Mouse (Mus musculus): ENCODE data around the gene Gm20458. TPM values are rescaled to one million over a fixed set of nuclear protein-coding genes. Genes with fewer than 3 reads are reported as not detected.

Gene Gm20458
- polyA plus RNA-seq, 1 experiment from 2014 or later, result 5.5 TPM

DNA sequence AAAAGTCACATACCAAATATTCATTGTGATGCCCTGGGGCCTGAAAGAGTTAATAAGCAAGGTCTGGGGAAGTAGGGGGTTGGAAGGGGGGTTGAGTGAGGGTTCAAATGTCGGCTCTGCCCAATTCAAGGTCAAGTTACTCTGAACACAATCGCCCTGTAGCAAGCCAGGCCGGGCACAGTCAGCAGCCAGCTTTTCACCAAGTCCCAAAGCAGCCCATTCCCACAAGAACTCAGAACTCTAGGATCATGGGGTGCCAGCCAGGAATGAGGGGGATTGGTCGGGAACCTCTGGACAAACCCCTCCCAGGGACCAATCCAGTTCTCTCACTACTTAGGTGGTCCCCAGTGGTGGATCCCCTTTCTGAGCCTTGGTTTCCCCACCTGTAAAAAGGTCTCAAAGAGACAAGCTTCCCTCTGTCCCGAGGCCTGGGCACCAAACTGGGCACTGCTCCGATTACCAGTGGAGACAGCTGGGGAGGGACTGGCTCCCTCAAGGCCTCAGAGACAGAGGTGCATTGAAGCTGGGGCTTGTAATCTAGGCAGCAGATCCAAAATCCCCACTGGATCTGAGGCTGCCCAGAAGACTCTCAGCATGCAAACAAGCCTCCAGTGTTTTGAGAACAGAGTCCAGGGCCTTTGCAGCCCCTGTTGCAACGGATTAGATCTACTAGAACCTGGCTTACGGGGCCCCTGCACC is 24.4 kb upstream of the Gm20458 start:
- H3K4me3 ChIP-seq, result no peak overlapping the region
- peak overlapping the region; percentile 33 for H3K4me2 ChIP-seq (replicated peaks)
- H3K27ac ChIP-seq, result peak overlapping the region; percentile 63
- H3K36me3 ChIP-seq, result no peaks in the 10 kb centered on the region
- no peaks in the 10 kb centered on the region for H3K9me3 ChIP-seq
- WGBS, result 15% methylated on average over 8 of the region's 8 CpGs
- peaks cover 3% of the 10 kb centered on the region; the same call in 1 of the 2 replicates for H3K27me3 ChIP-seq
- peak overlapping the region; percentile 9; the same call in 1 of the 2 replicates for H3K9ac ChIP-seq
- ATAC-seq (ENCODE audit: low FRiP score, low read depth), result no peak
- H3K4me1 ChIP-seq, result peaks cover 99% of the 10 kb centered on the region

DNA sequence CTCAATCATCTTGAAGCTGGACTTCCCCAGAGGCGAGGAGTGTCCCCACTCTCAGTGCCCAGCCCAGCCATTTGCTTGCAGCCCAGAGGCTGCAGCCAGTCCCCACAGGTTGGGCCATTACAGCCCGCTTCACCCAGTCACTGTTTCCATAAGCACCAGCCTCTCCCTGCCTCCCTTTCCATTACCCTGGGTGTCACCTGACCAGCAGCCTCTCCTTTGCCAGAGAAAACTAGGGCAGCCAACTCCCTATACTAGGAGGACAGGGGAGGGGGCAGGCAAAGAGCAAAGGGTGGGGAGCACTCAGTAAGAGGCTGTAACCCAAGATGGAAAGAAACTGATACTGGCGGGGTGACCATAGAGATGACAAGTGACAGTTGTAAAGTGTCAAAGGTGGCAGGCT is 23.8 kb upstream of the Gm20458 start:
- WGBS, result 57% methylated on average over 3 of the region's 3 CpGs
- ATAC-seq (ENCODE audit: low FRiP score, low read depth), result 0 out of 2 replicates have a peak, but pooled peaks have one; percentile 17
- Histone ChIP-seq H3K4me2 (replicated peaks) (peak overlapping the region; percentile 33; the same call in 1 of the 2 replicates), H3K4me1 (peaks cover 99% of the 10 kb centered on the region), H3K9ac (peak overlapping the region; percentile 9; the same call in 1 of the 2 replicates), H3K36me3 (no peaks in the 10 kb centered on the region), H3K27me3 (peaks cover 7% of the 10 kb centered on the region; the same call in 1 of the 2 replicates), H3K27ac (peak overlapping the region; percentile 63), H3K9me3 (no peaks in the 10 kb centered on the region), H3K4me3 (no peak overlapping the region)

DNA sequence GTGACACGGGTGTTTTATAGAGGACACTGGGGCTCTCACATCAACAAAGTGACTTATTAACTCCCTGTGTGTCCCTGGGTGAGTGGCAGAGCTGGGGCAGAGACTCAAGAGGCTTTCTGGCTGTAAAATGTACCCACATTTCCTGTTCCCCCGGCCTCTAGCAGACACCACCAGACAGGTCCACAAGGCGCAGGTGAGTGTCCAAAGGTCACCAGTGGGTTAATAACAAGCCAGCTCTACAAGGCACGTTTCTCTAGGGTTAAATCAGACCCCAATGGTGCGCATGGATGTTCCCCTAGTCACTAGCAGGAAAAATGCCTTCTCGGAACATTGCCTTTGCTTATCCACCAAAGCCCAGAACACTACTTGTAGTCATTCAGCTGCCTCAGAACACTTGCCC is 23.1 kb upstream of the Gm20458 start:
- peaks cover 96% of the 10 kb centered on the region for H3K4me1 ChIP-seq
- peaks cover 7% of the 10 kb centered on the region; the same call in 1 of the 2 replicates for H3K27me3 ChIP-seq
- no peak for ATAC-seq (ENCODE audit: low FRiP score, low read depth)
- H3K36me3 ChIP-seq, result no peaks in the 10 kb centered on the region
- no peak overlapping the region for H3K9ac ChIP-seq
- no peak overlapping the region for H3K27ac ChIP-seq
- H3K4me3 ChIP-seq, result no peak overlapping the region
- H3K9me3 ChIP-seq, result no peaks in the 10 kb centered on the region
- H3K4me2 ChIP-seq (replicated peaks), result no peak overlapping the region
- 37% methylated on average over 6 of the region's 6 CpGs for WGBS

DNA sequence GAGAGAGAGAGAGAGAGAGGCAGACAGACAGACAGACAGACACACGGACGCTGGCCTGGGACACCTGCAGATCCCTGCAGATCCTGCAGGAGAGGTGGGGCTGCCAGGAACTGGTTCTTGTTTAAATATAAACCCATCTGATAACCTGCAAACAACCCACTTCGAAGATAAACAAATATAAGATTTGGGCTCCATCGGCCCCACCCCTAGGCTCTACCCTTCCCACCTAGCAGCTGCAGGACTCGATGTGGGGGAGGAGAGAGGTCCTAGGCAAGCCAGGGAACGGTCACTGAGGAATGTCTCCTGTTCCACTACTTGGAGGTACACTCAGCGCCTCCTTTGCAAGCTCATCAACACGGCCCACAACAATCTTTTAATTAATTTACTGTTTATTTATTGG is 22.5 kb upstream of the Gm20458 start:
- Histone ChIP-seq H3K9me3 (no peaks in the 10 kb centered on the region), H3K4me3 (no peak overlapping the region), H3K27me3 (peaks cover 7% of the 10 kb centered on the region; the same call in 1 of the 2 replicates), H3K4me1 (peaks cover 92% of the 10 kb centered on the region), H3K27ac (no peak overlapping the region), H3K9ac (no peak overlapping the region), H3K4me2 (replicated peaks) (no peak overlapping the region), H3K36me3 (no peaks in the 10 kb centered on the region)
- ATAC-seq (ENCODE audit: low FRiP score, low read depth), result no peak
- WGBS, result 40% methylated on average over 8 of the region's 8 CpGs

DNA sequence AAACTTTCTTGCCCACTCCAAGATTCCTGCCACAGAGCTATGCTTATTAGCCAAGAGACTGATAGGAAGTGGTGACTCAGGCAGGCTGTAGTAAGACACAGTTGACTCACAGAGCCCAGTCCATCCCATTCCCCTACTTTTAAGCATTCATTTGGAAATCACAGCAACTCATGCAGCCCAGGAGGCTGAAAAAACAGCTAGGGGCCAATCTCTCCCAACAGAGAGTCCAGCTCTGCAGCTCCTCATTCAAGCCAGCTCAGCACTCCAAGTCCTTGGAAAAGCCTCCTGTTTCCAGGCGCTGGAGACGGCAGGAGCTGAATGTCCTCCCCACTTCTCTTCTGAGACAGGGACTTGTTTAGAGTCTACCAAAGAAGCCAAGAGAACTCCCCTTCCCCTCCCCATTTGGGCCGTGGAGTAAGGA is 21.8 kb upstream of the Gm20458 start:
- 64% methylated on average over 3 of the region's 3 CpGs for WGBS
- Histone ChIP-seq H3K4me3 (no peak overlapping the region), H3K4me1 (peaks cover 91% of the 10 kb centered on the region), H3K27ac (no peak overlapping the region), H3K9me3 (no peaks in the 10 kb centered on the region), H3K27me3 (peaks cover 7% of the 10 kb centered on the region; the same call in 1 of the 2 replicates), H3K36me3 (no peaks in the 10 kb centered on the region), H3K9ac (no peak overlapping the region), H3K4me2 (replicated peaks) (no peak overlapping the region)
- ATAC-seq (ENCODE audit: low FRiP score, low read depth), result no peak

DNA sequence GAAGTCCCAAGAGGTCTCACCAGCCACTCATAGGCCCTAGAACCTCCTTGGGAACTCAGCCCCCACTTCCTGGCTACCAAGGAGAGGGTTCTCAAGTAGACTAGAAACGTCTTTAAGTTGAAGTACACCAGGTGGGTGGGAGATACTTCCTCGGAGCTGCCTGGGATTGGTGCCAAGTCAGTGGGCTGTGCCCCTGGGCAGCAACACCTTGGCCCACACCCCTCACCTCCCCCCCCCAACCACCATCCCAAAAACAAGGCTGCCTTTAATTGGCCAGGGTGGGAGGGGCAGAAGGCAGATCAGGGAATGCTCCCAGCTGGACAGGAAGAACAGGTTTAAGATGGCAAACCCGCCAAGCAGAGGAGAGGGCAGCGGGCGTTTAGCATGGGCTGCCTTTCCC is 20.5 kb upstream of the Gm20458 start:
- Histone ChIP-seq H3K36me3 (no peaks in the 10 kb centered on the region), H3K4me2 (replicated peaks) (peak overlapping the region; percentile 30), H3K27ac (no peak overlapping the region), H3K9me3 (no peaks in the 10 kb centered on the region), H3K9ac (no peak overlapping the region), H3K4me3 (no peak overlapping the region), H3K4me1 (peaks cover 78% of the 10 kb centered on the region), H3K27me3 (peaks cover 7% of the 10 kb centered on the region; the same call in 1 of the 2 replicates)
- WGBS, result 53% methylated on average over 5 of the region's 5 CpGs
- ATAC-seq (ENCODE audit: low FRiP score, low read depth), result no peak

DNA sequence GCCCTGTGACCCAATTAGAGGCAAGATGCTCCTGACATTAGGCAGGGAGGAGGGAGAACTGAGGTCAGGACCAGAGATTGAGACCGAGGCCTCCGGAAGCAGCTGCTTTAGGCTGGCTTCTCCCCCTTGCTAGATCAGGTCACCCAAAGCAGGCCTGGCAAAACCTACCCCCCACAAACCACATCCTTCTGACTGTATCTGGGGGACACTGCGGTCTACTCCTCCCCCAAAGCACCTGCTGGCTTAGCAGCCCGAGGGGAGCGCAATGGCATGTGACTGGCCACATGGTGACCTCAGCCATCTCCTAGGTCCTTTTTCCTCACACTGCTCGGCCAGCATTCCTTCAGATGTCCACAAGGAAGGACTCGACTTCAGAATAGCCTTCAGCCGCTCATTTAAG is 19.6 kb upstream of the Gm20458 start:
- no peaks in the 10 kb centered on the region for H3K36me3 ChIP-seq
- peaks cover 70% of the 10 kb centered on the region for H3K4me1 ChIP-seq
- no peak overlapping the region for H3K27ac ChIP-seq
- peak overlapping the region; percentile 72 for H3K4me3 ChIP-seq
- H3K27me3 ChIP-seq, result peaks cover 10% of the 10 kb centered on the region; the same call in 1 of the 2 replicates
- WGBS, result 37% methylated on average over 8 of the region's 8 CpGs
- peak overlapping the region; percentile 51 for H3K9ac ChIP-seq
- H3K4me2 ChIP-seq (replicated peaks), result peak overlapping the region; percentile 86
- H3K9me3 ChIP-seq, result no peaks in the 10 kb centered on the region
- ATAC-seq (ENCODE audit: low FRiP score, low read depth), result no peak

DNA sequence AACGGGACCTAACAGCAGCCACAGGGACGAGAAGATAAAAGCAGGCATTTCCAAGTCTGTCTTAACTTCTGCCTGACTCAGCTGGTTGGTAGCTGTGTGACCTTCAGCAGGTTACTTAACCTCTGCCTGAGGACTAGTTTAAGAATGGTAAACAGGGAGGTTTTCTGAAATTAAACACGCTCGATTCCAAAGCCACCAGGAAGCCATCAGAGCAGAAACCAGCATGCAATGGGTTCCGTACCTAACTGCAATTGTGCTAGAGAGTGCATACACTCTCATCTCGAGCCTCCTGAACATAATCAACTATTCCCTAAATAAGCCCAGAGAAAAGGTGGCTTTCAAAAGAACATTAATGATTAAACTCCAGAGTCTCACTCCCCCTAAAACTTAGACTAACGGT is 19.0 kb upstream of the Gm20458 start:
- 27% methylated on average over 7 of the region's 7 CpGs for WGBS
- peaks cover 64% of the 10 kb centered on the region for H3K4me1 ChIP-seq

DNA sequence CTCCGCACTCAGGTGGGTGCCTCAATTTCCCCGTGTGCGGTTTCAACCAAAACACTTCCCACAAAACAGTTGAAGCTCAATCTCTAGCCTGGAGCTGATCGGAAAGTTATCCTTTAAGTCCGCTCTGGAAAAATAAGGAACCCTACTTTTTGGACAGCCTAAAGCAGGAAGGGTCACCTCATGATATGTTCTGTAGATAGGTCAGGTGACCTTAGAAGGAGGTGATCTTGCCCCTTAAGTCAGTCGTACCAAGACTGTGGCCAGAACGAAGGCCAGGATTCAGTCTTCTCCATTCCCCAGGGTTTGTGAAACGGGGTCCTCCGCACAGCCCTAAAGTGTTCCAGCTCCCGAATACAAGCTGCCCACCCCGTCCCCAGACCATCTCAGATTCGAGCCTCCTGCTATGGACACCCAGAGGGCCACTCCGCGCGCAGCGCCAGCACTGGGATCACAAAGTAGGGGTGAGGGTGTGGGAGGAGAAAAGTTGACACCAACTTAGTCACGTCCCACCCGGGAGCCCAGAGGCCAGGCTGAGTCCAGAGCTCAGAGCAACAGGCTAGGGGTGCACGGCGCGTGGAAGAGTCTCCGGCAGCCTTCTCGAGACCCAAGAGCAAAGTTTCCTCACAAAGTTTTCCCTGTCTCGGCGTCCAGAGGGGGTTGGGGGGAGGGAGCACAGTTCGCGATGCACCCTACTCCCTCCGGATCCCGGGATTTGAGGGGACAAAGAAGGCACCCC is 18.3 kb upstream of the Gm20458 start:
- H3K9me3 ChIP-seq, result no peaks in the 10 kb centered on the region
- H3K36me3 ChIP-seq, result no peaks in the 10 kb centered on the region
- peak overlapping the region; percentile 72 for H3K4me3 ChIP-seq
- H3K27ac ChIP-seq, result peak overlapping the region; percentile 74
- 2% methylated on average over 29 of the region's 29 CpGs for WGBS
- peak overlapping the region; percentile 86 for H3K4me2 ChIP-seq (replicated peaks)
- H3K4me1 ChIP-seq, result peaks cover 56% of the 10 kb centered on the region
- peak; percentile 44; the same call in 1 of the 2 replicates for ATAC-seq (ENCODE audit: low FRiP score, low read depth)
- peak overlapping the region; percentile 88 for H3K9ac ChIP-seq
- H3K27me3 ChIP-seq, result peaks cover 10% of the 10 kb centered on the region; the same call in 1 of the 2 replicates

More for the DNA sequence above, 19.0 kb upstream of the Gm20458 start:
- Histone ChIP-seq H3K4me3 (peak overlapping the region; percentile 72), H3K4me2 (replicated peaks) (peak overlapping the region; percentile 86), H3K36me3 (no peaks in the 10 kb centered on the region), H3K27me3 (peaks cover 10% of the 10 kb centered on the region; the same call in 1 of the 2 replicates), H3K9me3 (no peaks in the 10 kb centered on the region), H3K27ac (no peak overlapping the region), H3K9ac (peak overlapping the region; percentile 88)
- no peak for ATAC-seq (ENCODE audit: low FRiP score, low read depth)

DNA sequence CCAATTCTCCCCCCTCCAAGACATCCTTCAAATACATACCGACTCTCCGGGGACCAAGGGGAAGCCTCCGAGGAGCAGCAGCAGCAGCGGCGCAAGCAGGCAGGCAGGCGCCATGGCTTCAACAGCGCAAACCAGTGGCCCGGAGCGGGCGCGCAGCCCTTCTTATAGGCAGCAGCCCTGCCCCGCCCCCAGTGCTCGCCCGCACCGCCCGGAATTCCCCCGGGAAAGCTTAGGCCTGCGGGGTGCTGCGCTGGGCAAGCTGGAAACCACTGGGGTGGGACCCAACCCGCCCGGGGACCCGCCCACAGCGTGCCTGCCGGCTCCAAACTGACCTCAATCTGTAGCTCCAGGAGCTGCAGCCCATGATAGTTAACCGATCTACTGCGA is 17.7 kb upstream of the Gm20458 start:
- H3K4me3 ChIP-seq, result peak overlapping the region; percentile 72
- H3K4me1 ChIP-seq, result peaks cover 51% of the 10 kb centered on the region
- H3K4me2 ChIP-seq (replicated peaks), result peak overlapping the region; percentile 86
- H3K36me3 ChIP-seq, result no peaks in the 10 kb centered on the region
- no peaks in the 10 kb centered on the region for H3K9me3 ChIP-seq
- ATAC-seq (ENCODE audit: low FRiP score, low read depth), result peak; percentile 89
- WGBS, result under 1% methylated on average over 26 of the region's 26 CpGs
- peaks cover 10% of the 10 kb centered on the region; the same call in 1 of the 2 replicates for H3K27me3 ChIP-seq
- peak overlapping the region; percentile 88 for H3K9ac ChIP-seq
- peak overlapping the region; percentile 74 for H3K27ac ChIP-seq

DNA sequence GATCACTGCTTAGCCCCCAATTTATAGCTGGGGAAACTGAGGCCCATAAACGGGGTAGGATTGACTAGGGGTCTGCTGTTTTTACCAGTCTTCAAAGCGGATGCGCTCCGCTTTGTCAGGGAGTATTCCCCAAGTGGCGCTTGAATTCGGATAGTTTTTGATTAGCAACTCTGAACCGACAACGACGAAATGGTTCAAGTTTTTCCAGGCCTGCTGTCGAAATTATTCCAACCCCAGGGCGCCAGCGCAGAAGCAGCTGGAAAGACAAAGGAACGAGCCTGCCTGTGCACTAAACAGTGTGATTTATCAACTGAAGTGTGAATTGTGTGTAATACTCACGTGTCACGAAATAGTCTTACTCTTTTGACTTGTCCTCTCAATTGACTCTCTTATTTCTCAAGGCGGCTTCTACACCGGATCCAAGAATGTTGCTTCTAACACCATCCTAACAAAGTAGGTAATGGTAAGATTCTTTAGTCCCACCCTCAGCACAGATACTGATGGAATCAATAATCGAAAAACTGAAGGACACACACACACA is 17.2 kb upstream of the Gm20458 start, which contains the start of gene Sdc4:
TSS of gene Sdc4 (minus strand) at position 428 of the 541 bp plus-strand sequence.
- Histone ChIP-seq H3K9ac (peak within 1 kb of the TSS; percentile 88), H3K27me3 (peaks cover 10% of the 10 kb centered on the region; the same call in 1 of the 2 replicates), H3K4me1 (peaks cover 46% of the 10 kb centered on the region), H3K36me3 (no peaks in the 10 kb centered on the region), H3K27ac (peak within 1 kb of the TSS; percentile 74), H3K4me2 (replicated peaks) (peak within 1 kb of the TSS; percentile 86), H3K9me3 (no peaks in the 10 kb centered on the region), H3K4me3 (peak within 1 kb of the TSS; percentile 72)
- no peak for ATAC-seq (ENCODE audit: low FRiP score, low read depth)
- 9% methylated on average over 18 of the region's 18 CpGs for WGBS

DNA sequence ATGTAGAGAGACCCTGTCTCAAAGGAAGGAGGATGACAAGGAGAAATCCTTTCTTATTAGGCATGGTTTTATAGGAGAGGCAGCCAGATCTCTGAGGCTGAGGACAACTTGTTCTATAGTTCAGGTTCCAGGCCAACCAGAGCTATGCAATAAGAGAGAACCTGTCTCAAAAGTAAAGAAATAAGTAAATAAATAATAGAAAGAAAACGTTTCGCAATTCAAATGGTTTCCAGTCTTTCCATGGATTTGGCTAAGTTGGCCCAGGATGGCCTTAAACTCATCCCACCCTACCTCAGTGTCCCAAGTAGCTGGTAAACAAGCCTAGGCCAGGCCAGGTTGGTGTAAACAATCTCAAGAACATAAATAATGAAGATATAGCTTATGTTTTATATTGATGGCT is 16.1 kb upstream of the Gm20458 start:
- no peak overlapping the region for H3K27ac ChIP-seq
- no peak overlapping the region for H3K9ac ChIP-seq
- no peaks in the 10 kb centered on the region for H3K9me3 ChIP-seq
- WGBS, result 81% methylated on average over 2 of the region's 2 CpGs
- peaks cover 10% of the 10 kb centered on the region; the same call in 1 of the 2 replicates for H3K27me3 ChIP-seq
- no peaks in the 10 kb centered on the region for H3K36me3 ChIP-seq
- H3K4me3 ChIP-seq, result no peak overlapping the region
- ATAC-seq (ENCODE audit: low FRiP score, low read depth), result no peak
- no peak overlapping the region for H3K4me2 ChIP-seq (replicated peaks)
- peaks cover 43% of the 10 kb centered on the region for H3K4me1 ChIP-seq

All from limb, embryonic 13.5 days (tissue).